Mouse (Mus musculus): ENCODE data around the gene Gm20604.

Gm20604 gene

DNA sequence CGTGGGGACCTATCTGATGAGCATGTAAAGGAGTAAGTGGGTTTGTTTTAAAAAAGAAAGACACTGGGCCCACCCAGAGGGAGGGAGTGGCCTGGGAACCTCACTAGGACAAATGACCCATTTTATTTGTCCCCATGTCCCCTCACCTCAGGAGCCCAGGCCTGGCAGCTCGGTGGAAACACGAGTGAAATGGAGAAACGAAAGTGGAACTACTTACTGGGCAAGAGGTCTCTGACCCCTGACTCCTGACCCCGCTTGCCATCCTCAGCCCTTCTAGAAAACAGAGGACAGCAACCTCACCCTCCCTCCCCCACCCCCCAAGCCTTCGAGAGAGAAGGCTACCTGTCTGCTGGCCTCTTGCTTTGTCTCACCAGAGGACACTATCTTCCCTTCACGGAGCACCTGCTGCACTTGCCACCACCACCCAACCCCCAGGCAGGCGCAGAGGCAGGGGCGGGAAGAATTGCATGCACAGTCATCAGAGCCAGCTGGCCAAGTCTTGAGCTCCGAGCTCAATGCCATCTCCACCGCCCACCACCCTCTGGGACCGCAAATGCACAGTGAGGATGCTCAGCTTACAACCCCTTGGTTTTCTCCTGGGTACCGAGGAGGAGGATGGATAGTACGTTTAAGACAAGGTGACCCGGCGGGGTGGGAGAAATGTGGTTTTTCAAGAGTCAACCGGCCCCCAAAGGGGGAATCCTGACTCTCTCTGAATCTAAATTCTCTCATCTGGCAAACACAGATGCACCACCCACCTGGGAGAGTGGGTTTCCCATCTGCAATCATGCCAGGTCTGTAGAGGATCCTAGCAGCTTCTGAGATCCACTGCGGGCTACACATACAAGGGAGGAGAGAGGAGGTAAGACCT is 62.9 kb downstream of the Gm20604 start:
- ATAC-seq (ENCODE audit: insufficient number of reproducible peaks, low FRiP score, low TSS enrichment), result no peak

DNA sequence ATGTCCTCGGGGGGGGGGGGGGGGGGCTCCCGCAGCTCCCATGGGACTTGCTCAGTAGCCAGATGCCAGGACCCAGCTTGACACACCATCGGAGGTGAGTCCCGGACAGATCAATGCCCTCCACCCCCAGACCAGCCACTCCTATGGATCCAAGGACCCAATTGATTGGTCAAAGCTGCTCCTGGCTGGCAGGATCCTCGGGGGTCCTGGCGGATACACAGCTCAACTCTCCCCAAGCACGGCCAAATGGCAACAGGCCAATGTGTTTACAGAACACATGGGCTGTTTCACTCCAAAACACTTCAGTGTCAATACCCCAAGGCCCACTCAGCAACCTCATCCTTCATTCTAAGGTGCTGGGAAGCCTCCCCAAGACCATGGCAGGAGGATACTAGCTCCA is 66.7 kb downstream of the Gm20604 start:
- ATAC-seq (ENCODE audit: insufficient number of reproducible peaks, low FRiP score, low TSS enrichment), result no peak

Data from cerebellum, adult (tissue).